Mouse (Mus musculus): ENCODE measurements around the gene Mvp.

The Mvp gene

DNA sequence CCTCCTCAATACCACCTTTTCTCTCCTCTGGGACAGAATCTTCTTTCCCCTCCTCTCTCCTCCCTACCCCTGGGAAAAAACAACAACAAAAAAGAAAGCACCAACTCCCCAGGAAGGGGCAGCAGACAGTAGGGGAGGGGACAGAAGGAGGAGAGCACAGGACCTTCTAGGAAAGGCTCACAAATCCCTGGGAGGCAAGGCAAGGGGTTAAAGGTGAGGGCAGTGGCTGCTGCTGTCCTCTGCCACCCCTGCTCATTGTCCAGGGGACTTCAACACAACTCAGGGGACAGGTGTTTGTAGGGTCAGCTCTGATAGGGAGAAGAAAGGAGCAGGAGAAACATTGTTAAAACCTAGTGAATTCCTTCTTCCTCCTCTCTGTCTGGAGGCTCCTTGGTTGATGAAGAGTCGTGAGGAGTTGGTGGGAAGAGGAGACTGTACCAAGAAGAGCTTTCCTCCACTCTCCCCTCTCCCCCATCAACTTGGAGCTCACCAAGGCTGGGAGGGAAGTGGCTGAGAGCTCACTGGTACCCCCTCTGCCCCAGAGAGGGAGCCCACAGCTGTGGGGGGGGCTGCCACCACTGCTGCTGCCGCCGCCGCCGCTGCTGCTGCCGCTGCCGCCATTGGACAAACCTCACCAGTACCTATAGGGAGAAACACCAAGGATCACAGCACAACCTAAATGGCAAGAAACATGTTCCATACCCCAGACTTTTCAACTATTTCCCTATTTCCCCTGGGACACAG lies 8.3 kb upstream of the Mvp start:
- no peak for DNase-seq (ENCODE audit: low read depth, low spot score)
- H3K36me3 ChIP-seq (ENCODE audit: control insufficient read depth, insufficient read depth, low read length, poor library complexity, severe bottlenecking), result peaks cover 8% of the 10 kb centered on the region
- H3K27me3 ChIP-seq (ENCODE audit: control insufficient read depth, insufficient read depth, low read length, poor library complexity, severe bottlenecking), result no peaks in the 10 kb centered on the region

DNA sequence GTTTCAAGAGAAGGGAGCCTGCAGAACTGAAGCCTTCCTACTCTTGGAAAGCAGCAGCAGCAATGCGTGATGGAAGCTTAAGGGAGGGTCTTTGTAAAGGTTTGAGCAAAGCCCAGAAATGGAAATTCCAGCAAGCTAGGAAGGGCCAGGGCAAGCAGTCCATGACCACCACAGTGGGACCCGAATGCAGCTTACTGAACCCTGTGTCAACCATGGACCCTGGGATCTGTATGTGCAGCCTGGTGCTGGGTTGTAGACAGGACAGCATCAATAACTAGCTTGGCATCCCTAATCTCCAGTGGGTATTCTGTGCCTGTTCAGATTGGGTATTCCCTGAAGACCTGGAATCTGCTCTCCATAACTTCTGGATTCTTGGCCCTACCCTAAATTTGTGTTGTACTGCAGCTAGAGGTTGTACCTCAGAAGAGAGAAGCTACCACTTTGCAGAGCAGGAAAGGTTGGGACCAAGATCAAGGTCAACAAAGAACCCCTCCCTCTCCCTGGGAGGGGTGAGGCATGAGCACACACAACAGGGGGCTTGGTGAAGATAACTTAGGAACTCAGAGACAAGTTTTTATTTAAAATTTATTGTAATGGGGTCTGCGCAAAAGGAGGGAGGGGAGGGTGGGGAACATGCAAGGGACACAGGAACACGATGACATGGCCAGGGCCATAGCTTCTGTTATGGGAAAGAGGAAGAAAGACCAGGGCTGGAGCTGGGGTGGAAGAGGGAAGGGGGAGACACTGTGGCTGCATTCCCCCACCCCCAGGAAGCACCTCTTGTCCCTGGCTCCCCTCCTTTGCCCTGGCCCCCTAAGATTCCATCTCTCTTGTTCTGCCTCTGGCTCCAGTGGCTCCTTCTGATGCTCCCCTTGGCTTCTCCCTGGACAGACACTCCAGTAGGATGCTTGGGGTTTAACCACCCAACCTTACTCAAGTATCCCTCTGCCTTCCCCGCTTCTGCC lies 7.4 kb upstream of the Mvp start:
- no peaks in the 10 kb centered on the region for H3K27me3 ChIP-seq (ENCODE audit: control insufficient read depth, insufficient read depth, low read length, poor library complexity, severe bottlenecking)
- no peak for DNase-seq (ENCODE audit: low read depth, low spot score)
- H3K36me3 ChIP-seq (ENCODE audit: control insufficient read depth, insufficient read depth, low read length, poor library complexity, severe bottlenecking), result peaks cover 8% of the 10 kb centered on the region

DNA sequence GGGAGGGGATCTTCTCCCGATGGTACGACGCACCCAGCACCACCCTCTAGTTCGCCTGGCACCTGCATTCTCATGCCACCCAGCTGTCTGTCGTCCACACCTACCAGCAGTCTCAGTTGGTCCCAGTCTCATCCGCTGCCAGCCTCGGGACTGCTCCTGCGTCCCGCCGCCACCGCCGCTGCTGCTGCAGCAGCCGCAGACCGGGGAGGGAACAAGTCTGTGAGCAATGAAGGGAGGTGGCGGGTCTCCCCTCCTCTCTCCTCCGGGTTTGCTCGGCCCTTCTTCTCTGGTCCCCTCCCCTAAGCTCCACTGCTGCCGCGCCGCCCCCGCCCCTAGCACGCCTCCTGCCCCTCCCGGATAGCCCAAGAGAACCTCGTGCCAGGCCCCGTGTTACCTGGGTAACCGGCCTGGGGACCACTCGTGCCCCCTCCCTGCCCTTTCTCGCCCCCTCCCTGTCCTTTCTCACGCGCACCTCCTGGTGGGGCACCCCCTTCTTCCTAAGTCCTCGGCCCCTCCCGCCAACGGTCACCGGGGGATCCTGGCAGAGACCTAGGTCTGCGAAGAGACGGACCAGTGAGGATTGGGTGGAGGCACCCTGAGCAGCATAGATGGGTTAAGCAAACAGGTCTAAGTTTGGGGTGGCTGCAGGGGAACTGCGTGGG lies 6.6 kb upstream of the Mvp start, which contains the start of the genes Gm42742 and Prrt2:
Gene Gm42742, minus strand, starts transcription at position 197 of the 662 bp plus-strand sequence.
Gene Prrt2, minus strand, starts transcription at position 311 of the 662 bp plus-strand sequence.
- H3K36me3 ChIP-seq (ENCODE audit: control insufficient read depth, insufficient read depth, low read length, poor library complexity, severe bottlenecking), result peaks cover 8% of the 10 kb centered on the region
- DNase-seq (ENCODE audit: low read depth, low spot score), result peak; percentile 37
- H3K27me3 ChIP-seq (ENCODE audit: control insufficient read depth, insufficient read depth, low read length, poor library complexity, severe bottlenecking), result no peaks in the 10 kb centered on the region

GRCm38 (mm10) chr7:127020491-127020890 lies 6.1 kb upstream of the Mvp start:
- Histone ChIP-seq H3K36me3 (ENCODE audit: control insufficient read depth, insufficient read depth, low read length, poor library complexity, severe bottlenecking) (peaks cover 8% of the 10 kb centered on the region), H3K27me3 (ENCODE audit: control insufficient read depth, insufficient read depth, low read length, poor library complexity, severe bottlenecking) (no peaks in the 10 kb centered on the region)
- no peak for DNase-seq (ENCODE audit: low read depth, low spot score)

- H3K27me3 ChIP-seq (ENCODE audit: control insufficient read depth, insufficient read depth, low read length, poor library complexity, severe bottlenecking), result no peaks in the 10 kb centered on the region
- no peak for DNase-seq (ENCODE audit: low read depth, low spot score)
- peaks cover 8% of the 10 kb centered on the region for H3K36me3 ChIP-seq (ENCODE audit: control insufficient read depth, insufficient read depth, low read length, poor library complexity, severe bottlenecking)
Observed at GRCm38 (mm10) chr7:127020031-127020430, 5.6 kb upstream of the Mvp start.

DNA sequence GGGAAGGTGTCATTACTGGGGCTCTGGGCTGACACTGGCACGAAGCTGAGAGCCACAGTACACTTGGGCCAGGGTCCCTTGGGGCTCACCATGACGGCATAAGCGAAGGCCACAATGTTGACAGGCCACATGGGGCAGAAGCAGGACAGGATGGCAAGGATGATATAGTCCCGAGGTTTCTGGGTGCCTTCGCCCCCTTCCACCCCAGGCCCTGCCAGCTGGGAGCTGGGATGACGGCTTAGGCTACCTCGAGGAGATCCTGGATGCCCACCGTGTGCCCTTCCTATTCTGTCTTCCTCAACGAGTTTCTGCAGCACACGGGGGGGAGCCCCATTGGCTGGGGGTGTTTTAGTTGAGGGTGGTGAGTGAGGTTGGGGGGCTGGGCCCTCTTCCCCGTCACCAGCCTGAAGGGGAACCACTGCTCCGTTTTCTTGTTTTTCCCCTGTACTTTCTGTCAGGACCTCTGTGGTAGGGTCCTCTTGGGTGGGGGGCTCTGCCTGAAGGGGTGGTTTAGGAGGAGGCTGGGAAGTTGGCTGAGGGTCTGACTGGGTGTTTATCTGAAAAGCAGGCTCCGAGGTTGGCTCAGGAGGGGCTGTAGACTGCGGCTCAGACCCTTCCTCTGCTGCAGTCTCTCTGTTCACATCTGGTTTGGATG lies 5.0 kb upstream of the Mvp start:
- no peak for DNase-seq (ENCODE audit: low read depth, low spot score)
- Histone ChIP-seq H3K36me3 (ENCODE audit: control insufficient read depth, insufficient read depth, low read length, poor library complexity, severe bottlenecking) (peaks cover 8% of the 10 kb centered on the region), H3K27me3 (ENCODE audit: control insufficient read depth, insufficient read depth, low read length, poor library complexity, severe bottlenecking) (no peaks in the 10 kb centered on the region)

DNA sequence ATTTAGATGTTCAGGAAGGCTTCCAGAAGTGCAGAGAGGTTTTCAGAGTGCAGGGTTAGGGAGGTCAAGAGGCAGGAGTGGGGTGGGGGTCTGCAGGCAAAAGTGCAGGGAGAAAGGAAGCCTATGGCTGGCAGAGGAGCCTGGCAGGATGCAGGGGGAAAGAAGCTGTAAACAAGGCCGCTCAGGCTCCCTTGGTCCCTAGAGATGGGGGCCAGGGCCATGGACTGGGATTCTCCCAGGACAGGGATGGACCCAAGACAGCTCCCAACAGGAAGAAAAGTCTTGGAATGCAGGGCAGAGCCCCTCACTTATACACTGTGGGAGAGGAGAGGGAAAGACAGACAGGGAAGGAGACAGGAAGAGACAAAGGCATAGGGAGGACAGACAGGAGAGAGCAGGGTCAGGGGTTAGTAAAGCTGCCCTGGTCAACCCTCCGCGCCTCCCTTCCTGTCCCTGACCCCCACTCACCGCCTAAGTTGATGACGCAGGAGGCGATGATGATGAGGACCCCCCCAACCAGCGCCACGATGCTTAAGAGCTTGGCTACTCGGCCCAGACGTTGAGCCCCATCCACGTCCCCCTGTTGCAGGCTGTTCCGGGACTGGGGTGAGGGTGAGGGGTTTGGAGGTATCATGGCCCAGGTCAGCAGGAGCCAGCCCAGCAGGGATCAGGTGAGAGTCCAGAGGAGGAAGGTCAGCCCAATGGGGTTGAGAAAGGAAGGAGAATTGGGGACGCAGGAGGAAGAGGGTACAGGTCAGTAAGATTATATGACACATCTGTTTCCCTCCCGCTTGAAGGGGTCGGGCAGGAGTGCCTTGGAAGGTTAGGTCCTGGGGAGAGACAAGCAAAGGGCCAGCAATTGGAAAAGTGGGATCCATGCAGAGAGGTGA lies 4.2 kb upstream of the Mvp start:
- Histone ChIP-seq H3K27me3 (ENCODE audit: control insufficient read depth, insufficient read depth, low read length, poor library complexity, severe bottlenecking) (no peaks in the 10 kb centered on the region), H3K36me3 (ENCODE audit: control insufficient read depth, insufficient read depth, low read length, poor library complexity, severe bottlenecking) (peaks cover 2% of the 10 kb centered on the region)
- no peak for DNase-seq (ENCODE audit: low read depth, low spot score)

DNA sequence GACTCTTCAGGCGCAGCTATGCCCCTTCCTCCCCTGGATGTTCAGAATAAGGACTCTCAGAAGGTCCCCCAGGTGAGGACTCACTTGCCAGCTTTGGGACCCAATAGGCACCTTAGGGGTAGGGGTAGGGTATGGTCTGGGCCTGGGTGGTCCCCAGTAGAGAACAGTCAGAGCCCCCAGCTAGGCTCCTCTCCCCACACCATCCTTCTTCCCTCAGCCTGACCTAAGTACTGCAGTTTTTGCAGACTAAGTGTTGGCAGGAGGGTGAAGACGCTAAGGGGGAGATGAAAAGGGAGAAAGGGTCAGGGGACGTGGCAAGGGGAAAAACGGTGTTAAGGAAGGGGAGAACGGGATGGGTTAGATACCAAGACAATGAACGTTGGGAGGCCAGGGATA lies 3.5 kb upstream of the Mvp start:
- no peak for DNase-seq (ENCODE audit: low read depth, low spot score)
- H3K27me3 ChIP-seq (ENCODE audit: control insufficient read depth, insufficient read depth, low read length, poor library complexity, severe bottlenecking), result no peaks in the 10 kb centered on the region
- no peaks in the 10 kb centered on the region; the same call in 1 of the 2 replicates for H3K36me3 ChIP-seq (ENCODE audit: control insufficient read depth, insufficient read depth, low read length, poor library complexity, severe bottlenecking)

GRCm38 (mm10) chr7:127016971-127017949 lies 2.8 kb upstream of the Mvp start, which contains the start of gene Pagr1a:
TSS of gene Pagr1a (minus strand) at chr7:127017352.
- Histone ChIP-seq H3K27me3 (ENCODE audit: control insufficient read depth, insufficient read depth, low read length, poor library complexity, severe bottlenecking) (no peaks in the 10 kb centered on the region), H3K36me3 (ENCODE audit: control insufficient read depth, insufficient read depth, low read length, poor library complexity, severe bottlenecking) (no peaks in the 10 kb centered on the region; the same call in 1 of the 2 replicates)
- peak; percentile 100 for DNase-seq (ENCODE audit: low read depth, low spot score)

DNA sequence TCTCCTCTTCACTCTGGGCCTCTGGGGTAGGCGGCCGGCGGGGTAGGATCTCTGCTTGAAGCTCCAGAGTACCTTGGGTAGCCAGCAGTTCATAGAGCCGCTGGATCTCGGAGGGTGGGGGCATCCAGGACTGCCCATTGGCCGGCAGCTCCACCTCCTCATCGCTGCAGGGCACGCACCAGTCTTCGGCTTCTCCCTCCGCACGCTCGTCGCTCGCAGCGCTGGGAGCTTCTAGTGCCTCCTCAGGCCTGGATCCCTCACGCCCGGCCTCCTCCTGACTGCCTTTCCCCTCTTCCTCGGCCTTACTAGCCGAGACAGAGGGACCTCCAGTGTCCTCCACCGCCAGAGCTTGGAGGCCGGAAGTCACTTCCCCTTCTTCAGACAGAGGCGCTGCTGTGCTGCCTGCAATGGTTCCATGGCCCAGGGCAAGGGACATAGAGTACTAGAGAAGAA lies 2.1 kb upstream of the Mvp start:
- no peaks in the 10 kb centered on the region for H3K27me3 ChIP-seq (ENCODE audit: control insufficient read depth, insufficient read depth, low read length, poor library complexity, severe bottlenecking)
- H3K36me3 ChIP-seq (ENCODE audit: control insufficient read depth, insufficient read depth, low read length, poor library complexity, severe bottlenecking), result no peaks in the 10 kb centered on the region; the same call in 1 of the 2 replicates
- no peak for DNase-seq (ENCODE audit: low read depth, low spot score)

GRCm38 (mm10) chr7:127016481-127016485 lies 1.9 kb upstream of the Mvp start, which contains the start of gene Pagr1b:
TSS of gene Pagr1b (minus strand) at chr7:127016484.
- H3K36me3 ChIP-seq (ENCODE audit: control insufficient read depth, insufficient read depth, low read length, poor library complexity, severe bottlenecking), result no peaks in the 10 kb centered on the region; the same call in 1 of the 2 replicates

GRCm38 (mm10) chr7:127016081-127016480 lies 1.7 kb upstream of the Mvp start:
- H3K36me3 ChIP-seq (ENCODE audit: control insufficient read depth, insufficient read depth, low read length, poor library complexity, severe bottlenecking), result no peaks in the 10 kb centered on the region; the same call in 1 of the 2 replicates
- DNase-seq (ENCODE audit: low read depth, low spot score), result peak; percentile 46
- no peaks in the 10 kb centered on the region for H3K27me3 ChIP-seq (ENCODE audit: control insufficient read depth, insufficient read depth, low read length, poor library complexity, severe bottlenecking)

More at GRCm38 (mm10) chr7:127016481-127016485, 1.9 kb upstream of the Mvp start, which contains the start of gene Pagr1b:
- no peak for DNase-seq (ENCODE audit: low read depth, low spot score)
- H3K27me3 ChIP-seq (ENCODE audit: control insufficient read depth, insufficient read depth, low read length, poor library complexity, severe bottlenecking), result no peaks in the 10 kb centered on the region

DNA sequence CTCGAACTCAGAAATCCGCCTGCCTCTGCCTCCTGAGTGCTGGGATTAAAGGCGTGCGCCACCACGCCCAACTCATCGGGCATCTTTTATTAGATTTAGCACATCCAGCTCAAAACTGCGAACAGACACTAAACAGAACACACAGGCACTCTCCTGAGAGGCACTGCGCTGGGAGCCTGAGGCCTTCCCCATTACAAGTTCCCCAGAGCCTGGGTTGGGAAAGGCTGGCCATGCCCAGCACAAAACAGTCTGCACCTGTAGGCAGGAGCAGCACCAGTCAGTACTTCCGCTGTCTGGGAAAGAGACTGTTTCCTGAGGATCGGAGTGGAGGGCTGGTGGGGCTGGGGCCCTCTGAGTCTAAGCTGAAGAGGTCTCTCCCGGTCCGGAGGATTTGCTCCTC lies 572 bp upstream of the Mvp start:
- DNase-seq (ENCODE audit: low read depth, low spot score), result no peak

More for the DNA sequence above, 572 bp upstream of the Mvp start:
- Histone ChIP-seq H3K27me3 (ENCODE audit: control insufficient read depth, insufficient read depth, low read length, poor library complexity, severe bottlenecking) (no peaks in the 10 kb centered on the region), H3K36me3 (ENCODE audit: control insufficient read depth, insufficient read depth, low read length, poor library complexity, severe bottlenecking) (no peaks in the 10 kb centered on the region; the same call in 1 of the 2 replicates)

Measured in splenic B cell, adult 2 months (primary cell).